Mouse (Mus musculus): ENCODE results near the gene Clmn. TPM values are rescaled to one million over a fixed set of nuclear protein-coding genes. Genes with fewer than 3 reads are reported as not detected.

Gene Clmn
- polyA plus RNA-seq, 1 experiment from 2014 or later: 0.17 TPM

DNA sequence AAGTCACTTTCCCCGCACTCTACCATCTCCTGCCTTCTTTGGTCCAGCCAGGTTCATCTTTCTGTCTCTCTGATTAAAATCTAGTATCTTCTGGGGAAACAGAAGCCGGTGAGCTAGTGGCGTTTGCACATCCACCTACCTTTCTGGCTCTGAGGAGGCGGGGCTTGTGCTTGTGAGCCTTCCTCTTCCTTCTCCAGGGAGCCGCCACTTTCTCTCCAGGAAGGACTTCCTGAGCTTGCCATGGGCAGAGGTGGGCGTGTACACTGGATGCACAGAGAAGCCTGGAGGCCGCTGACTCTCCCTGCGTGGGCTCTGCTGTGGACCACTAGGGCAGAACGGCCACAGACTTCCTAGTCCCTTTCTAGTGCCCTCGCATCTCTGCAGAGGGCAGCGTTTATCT lies 34.3 kb upstream of the Clmn start:
- H3K9ac ChIP-seq: no peak overlapping the region
- no peaks in the 10 kb centered on the region for H3K36me3 ChIP-seq
- H3K4me2 ChIP-seq: no peak overlapping the region
- H3K4me1 ChIP-seq (replicated peaks): 0 out of 2 replicates have a peak, but pooled peaks cover 4% of the 10 kb centered on the region
- H3K4me3 ChIP-seq (replicated peaks): no peak overlapping the region
- no peak overlapping the region for H3K27ac ChIP-seq
- no peak for ATAC-seq (ENCODE audit: low read depth)
- DNase-seq: no peak
- no peaks in the 10 kb centered on the region for H3K27me3 ChIP-seq
- H3K9me3 ChIP-seq (replicated peaks): no peaks in the 10 kb centered on the region
- 40% methylated on average over 11 of the region's 11 CpGs for WGBS (ENCODE audit: insufficient replicate concordance)

DNA sequence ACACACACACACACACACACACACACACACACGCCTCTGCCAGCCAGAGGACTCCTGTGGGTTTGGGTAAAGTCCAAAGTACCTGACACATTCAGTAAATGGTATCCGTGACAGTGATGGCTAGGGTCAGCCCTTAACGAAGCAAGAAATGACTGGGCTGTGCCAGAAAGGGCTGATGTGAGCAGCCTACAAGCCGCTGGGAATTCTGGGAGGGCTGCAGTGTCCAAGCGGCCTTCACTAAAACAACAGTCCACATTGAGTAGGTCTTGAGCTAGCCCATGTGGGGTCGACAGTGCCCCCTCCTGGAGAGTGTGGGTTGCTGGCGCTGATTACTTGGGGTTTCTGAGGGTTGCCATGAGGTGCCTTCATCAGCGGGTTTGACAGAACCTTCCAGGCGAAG lies 33.8 kb upstream of the Clmn start:
- Histone ChIP-seq H3K9ac (no peak overlapping the region), H3K9me3 (replicated peaks) (no peaks in the 10 kb centered on the region), H3K27me3 (no peaks in the 10 kb centered on the region), H3K4me2 (no peak overlapping the region), H3K4me1 (replicated peaks) (0 out of 2 replicates have a peak, but pooled peaks cover 4% of the 10 kb centered on the region), H3K4me3 (replicated peaks) (no peak overlapping the region), H3K36me3 (no peaks in the 10 kb centered on the region), H3K27ac (no peak overlapping the region)
- ATAC-seq (ENCODE audit: low read depth) (0 out of 2 replicates have a peak, but pooled peaks have one; percentile 31), DNase-seq (no peak)
- WGBS (ENCODE audit: insufficient replicate concordance): 62% methylated on average over 9 of the region's 9 CpGs

DNA sequence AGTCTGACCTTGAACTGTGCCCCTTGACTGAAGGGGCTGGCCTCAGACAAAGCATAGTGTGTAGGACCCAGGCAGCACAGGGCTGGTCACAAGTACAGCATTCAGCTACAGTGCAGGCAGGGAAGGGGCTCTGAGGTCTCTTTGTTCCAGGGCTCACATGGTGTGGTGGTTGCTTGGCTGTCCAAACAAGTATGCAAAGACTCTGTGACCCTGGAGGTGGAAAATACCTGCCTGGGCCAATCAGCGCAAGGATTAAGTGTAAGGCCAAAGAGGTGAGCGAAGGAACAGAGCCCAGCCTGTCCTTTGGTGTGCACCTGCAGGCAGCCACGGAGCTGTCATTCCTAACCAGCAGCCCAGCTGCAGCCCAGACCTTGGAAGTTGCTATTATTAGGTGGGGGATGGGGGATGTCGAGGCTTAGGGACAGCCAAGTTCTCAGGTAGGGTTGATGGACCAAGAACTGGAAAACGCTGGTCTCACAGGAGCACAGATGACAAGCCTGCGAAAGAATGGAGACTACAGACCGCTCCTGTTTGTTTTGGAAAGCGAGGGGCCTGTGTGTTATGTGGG lies 32.3 kb upstream of the Clmn start:
- H3K27ac ChIP-seq: no peak overlapping the region
- 53% methylated on average over 8 of the region's 8 CpGs for WGBS (ENCODE audit: insufficient replicate concordance)
- H3K9me3 ChIP-seq (replicated peaks): 0 out of 2 replicates have a peak, but pooled peaks cover 5% of the 10 kb centered on the region
- H3K9ac ChIP-seq: no peak overlapping the region
- 0 out of 2 replicates have a peak, but pooled peaks cover 4% of the 10 kb centered on the region for H3K4me1 ChIP-seq (replicated peaks)
- no peaks in the 10 kb centered on the region for H3K36me3 ChIP-seq
- ATAC-seq (ENCODE audit: low read depth) (no peak), DNase-seq (no peak)
- no peak overlapping the region for H3K4me3 ChIP-seq (replicated peaks)
- H3K27me3 ChIP-seq: no peaks in the 10 kb centered on the region
- H3K4me2 ChIP-seq: no peak overlapping the region

DNA sequence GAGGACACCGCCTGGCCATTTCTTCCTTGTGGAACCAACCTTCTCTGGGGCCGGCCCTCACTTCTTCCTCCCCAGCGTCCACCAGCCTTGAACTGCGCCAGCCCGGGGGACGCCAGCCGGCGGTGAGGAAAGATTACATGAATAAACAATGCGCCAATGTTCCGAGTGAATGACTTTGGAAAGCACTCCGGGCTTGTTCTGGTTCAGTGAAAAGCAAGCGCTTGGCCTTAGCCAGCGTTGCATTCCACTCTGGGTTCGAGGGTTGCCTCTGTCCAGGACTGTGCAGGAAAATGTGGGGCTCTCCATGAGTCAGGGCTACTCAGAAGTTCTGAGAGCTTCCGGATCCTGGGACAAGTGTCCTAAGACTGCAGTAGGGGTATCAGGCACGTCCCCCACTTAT lies 31.8 kb upstream of the Clmn start:
- WGBS (ENCODE audit: insufficient replicate concordance): 62% methylated on average over 16 of the region's 16 CpGs
- ATAC-seq (ENCODE audit: low read depth) (no peak), DNase-seq (no peak)

DNA sequence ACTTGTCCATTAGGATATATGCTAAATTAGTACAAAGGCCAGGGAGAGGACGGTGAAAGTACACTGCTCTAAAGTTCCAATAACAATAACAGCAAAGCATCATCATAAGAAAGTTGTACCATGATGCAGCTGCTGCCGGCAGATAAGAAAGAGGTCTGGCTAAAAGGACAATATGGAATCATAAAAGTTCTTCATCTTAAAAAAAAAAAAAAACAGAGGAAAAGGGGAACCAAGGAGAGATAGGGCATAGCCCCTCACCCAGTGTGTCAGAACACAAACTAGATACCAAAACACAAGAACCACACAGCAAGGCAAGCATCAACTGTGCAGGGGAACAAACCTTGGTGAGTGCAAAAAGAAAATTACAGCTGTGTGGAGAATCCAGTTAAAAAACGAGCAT lies 27.4 kb upstream of the Clmn start:
- H3K27ac ChIP-seq: no peak overlapping the region
- ATAC-seq (ENCODE audit: low read depth) (no peak), DNase-seq (no peak)
- H3K4me3 ChIP-seq (replicated peaks): no peak overlapping the region
- WGBS (ENCODE audit: insufficient replicate concordance): 73% methylated on average over 3 of the region's 3 CpGs
- H3K4me2 ChIP-seq: no peak overlapping the region
- 0 out of 2 replicates have a peak, but pooled peaks cover 5% of the 10 kb centered on the region for H3K9me3 ChIP-seq (replicated peaks)
- H3K4me1 ChIP-seq (replicated peaks): peaks cover 8% of the 10 kb centered on the region
- no peaks in the 10 kb centered on the region for H3K36me3 ChIP-seq
- H3K27me3 ChIP-seq: no peaks in the 10 kb centered on the region
- H3K9ac ChIP-seq: no peak overlapping the region

More for the DNA sequence above, 31.8 kb upstream of the Clmn start:
- no peak overlapping the region for H3K9ac ChIP-seq
- H3K4me3 ChIP-seq (replicated peaks): no peak overlapping the region
- no peak overlapping the region for H3K27ac ChIP-seq
- no peaks in the 10 kb centered on the region for H3K27me3 ChIP-seq
- 0 out of 2 replicates have a peak, but pooled peaks cover 5% of the 10 kb centered on the region for H3K9me3 ChIP-seq (replicated peaks)
- no peaks in the 10 kb centered on the region for H3K36me3 ChIP-seq
- H3K4me1 ChIP-seq (replicated peaks): 0 out of 2 replicates have a peak, but pooled peaks cover 4% of the 10 kb centered on the region
- H3K4me2 ChIP-seq: no peak overlapping the region

DNA sequence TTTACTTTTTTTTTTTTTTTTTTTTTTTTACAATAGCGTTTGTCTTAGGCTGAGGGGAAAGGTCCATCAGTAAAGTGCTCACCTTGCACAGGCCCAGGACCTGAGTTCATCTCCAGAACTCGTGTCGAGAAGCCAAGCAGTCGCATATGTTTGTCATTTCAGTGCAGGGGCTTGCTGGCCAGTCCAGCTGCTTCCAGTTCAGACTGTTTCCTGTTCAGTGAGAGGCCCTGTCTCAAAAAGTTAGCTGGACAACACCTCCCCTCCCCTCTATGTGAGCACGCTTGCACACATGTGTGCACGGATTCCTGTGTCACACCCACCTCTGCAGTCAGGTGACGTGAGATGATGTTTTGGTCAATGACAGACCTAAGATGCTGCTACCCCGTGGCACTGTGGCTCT lies 25.2 kb upstream of the Clmn start:
- 74% methylated on average over 8 of the region's 8 CpGs for WGBS (ENCODE audit: insufficient replicate concordance)
- Histone ChIP-seq H3K9ac (no peak overlapping the region), H3K9me3 (replicated peaks) (0 out of 2 replicates have a peak, but pooled peaks cover 5% of the 10 kb centered on the region), H3K27ac (no peak overlapping the region), H3K4me2 (no peak overlapping the region), H3K36me3 (no peaks in the 10 kb centered on the region), H3K4me3 (replicated peaks) (no peak overlapping the region), H3K4me1 (replicated peaks) (peaks cover 8% of the 10 kb centered on the region), H3K27me3 (no peaks in the 10 kb centered on the region)
- ATAC-seq (ENCODE audit: low read depth) (no peak), DNase-seq (no peak)

DNA sequence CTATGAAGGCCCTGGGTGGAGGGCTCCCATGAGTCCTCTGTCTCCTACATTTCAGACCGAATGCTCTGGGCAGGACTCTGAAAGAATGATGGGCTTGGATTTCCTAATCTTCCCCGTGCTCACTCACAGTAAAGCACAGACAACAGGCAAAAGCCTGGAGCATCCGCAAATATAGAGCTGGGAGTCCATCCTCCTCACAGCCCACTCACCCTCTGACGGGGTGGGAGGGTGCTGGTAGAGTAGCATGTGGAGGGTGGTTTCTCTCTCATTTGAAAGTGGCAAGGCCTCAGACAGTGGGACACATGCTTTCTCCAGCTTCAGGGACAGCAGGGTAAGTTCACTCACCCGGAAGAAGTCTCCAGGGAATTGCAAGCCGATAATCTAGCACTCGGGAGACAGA lies 21.2 kb upstream of the Clmn start:
- H3K9me3 ChIP-seq (replicated peaks): no peaks in the 10 kb centered on the region
- no peaks in the 10 kb centered on the region for H3K27me3 ChIP-seq
- H3K4me3 ChIP-seq (replicated peaks): no peak overlapping the region
- no peak for DNase-seq
- H3K4me2 ChIP-seq: no peak overlapping the region
- 76% methylated on average over 7 of the region's 7 CpGs for WGBS (ENCODE audit: insufficient replicate concordance)
- peaks cover 8% of the 10 kb centered on the region for H3K4me1 ChIP-seq (replicated peaks)
- H3K36me3 ChIP-seq: no peaks in the 10 kb centered on the region
- H3K27ac ChIP-seq: no peak overlapping the region
- ATAC-seq (ENCODE audit: low read depth): no peak
- H3K9ac ChIP-seq: no peak overlapping the region

DNA sequence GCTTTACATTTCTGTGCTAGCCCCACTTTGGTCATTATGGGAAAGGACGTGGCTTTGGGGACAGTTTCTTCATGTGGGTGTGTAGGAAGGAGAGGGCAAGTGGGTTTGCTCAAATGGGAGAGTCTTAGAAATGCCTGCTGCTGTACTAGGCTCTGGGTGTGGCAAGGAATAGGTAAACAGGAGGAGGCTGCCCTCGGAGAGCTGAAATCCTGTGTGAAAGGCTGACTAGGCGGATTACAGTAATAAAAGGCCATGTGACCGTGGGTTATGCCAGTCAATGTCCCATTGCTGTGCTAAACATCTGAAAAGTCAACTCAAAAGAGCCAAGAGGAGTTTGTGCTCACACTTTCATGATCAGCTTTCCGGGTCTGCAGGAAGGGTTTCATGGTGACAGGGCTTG lies 17.7 kb upstream of the Clmn start:
- no peak overlapping the region for H3K4me2 ChIP-seq
- no peak for ATAC-seq (ENCODE audit: low read depth)
- no peaks in the 10 kb centered on the region for H3K9me3 ChIP-seq (replicated peaks)
- no peaks in the 10 kb centered on the region for H3K27me3 ChIP-seq
- H3K4me1 ChIP-seq (replicated peaks): no peaks in the 10 kb centered on the region
- no peaks in the 10 kb centered on the region for H3K36me3 ChIP-seq
- no peak overlapping the region for H3K4me3 ChIP-seq (replicated peaks)
- no peak for DNase-seq
- WGBS (ENCODE audit: insufficient replicate concordance): 43% methylated on average over 5 of the region's 5 CpGs
- H3K27ac ChIP-seq: no peak overlapping the region
- H3K9ac ChIP-seq: no peak overlapping the region

DNA sequence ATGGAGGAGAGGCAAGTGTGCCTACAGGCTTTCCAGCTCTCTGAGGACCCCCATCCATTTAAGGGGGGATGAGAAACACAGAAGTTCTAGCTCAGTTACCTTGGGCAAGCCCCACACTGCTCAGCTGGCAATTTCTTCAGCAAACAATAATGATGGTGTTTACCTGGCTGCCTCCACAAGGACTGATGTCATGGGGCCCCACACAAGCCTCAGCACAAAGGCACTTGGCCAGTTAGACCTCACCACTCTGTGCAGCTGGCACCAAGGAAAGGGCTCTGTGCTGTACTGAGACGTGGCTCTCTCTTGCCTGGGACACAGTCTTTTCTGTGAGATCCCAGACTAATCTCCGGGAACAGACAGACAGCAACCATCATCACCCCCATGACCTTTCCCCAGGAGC lies 17.2 kb upstream of the Clmn start:
- no peaks in the 10 kb centered on the region for H3K9me3 ChIP-seq (replicated peaks)
- H3K27ac ChIP-seq: no peak overlapping the region
- DNase-seq (no peak), ATAC-seq (ENCODE audit: low read depth) (no peak)
- no peaks in the 10 kb centered on the region for H3K27me3 ChIP-seq
- WGBS (ENCODE audit: insufficient replicate concordance): 39% methylated on average over 2 of the region's 2 CpGs
- H3K4me1 ChIP-seq (replicated peaks): no peaks in the 10 kb centered on the region
- no peak overlapping the region for H3K4me3 ChIP-seq (replicated peaks)
- H3K9ac ChIP-seq: no peak overlapping the region
- no peaks in the 10 kb centered on the region for H3K36me3 ChIP-seq
- H3K4me2 ChIP-seq: no peak overlapping the region

DNA sequence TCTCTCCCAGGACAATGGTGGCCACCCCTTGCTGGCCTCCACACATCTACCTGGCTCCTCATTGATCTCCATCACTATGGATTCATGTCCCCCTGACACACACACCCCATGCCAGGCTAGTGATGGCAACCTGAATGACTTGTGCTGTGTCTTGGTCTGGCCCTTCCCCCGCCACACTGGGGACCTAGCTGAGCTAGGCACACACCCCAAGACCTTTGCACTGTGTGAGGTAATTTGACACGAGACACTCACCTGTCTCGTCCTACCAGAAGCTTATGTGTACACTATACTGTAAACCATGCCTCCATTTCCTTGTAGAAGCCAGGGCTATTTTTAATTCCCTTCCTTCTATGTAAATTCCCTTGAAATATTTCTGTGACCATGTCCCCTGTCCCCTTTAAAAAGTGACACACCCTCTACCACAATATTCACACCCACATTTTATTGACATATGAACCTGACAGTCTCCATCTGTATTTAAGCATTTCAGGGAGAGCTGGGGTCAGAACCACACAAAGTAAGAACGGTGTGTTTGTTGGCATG lies 16.7 kb upstream of the Clmn start:
- Histone ChIP-seq H3K9me3 (replicated peaks) (no peaks in the 10 kb centered on the region), H3K4me1 (replicated peaks) (no peaks in the 10 kb centered on the region), H3K4me3 (replicated peaks) (no peak overlapping the region), H3K9ac (no peak overlapping the region), H3K4me2 (no peak overlapping the region), H3K27me3 (no peaks in the 10 kb centered on the region), H3K27ac (no peak overlapping the region), H3K36me3 (no peaks in the 10 kb centered on the region)
- ATAC-seq (ENCODE audit: low read depth) (no peak), DNase-seq (no peak)
- WGBS (ENCODE audit: insufficient replicate concordance): 52% methylated on average over 4 of the region's 4 CpGs

DNA sequence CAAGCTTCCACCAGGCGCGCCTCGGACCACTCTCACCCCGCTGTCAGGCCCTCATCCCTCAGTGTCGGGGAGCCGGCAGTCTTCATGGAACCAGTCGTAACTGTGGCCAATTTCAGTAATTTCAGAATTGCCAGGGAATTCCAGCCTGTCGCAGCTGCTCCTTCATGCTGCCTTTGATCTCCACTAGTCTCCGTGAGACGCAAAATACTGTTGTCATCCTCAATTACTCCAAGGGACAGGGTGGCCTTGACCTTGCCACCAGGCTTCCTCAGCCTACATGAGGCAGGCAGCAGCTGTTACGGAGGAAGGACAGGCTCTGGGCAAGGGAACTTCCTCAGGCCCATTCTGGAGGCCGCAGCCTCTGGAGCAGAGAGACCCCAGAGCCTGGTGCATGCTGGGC lies 15.5 kb upstream of the Clmn start:
- ATAC-seq (ENCODE audit: low read depth) (no peak), DNase-seq (no peak)
- WGBS (ENCODE audit: insufficient replicate concordance): 80% methylated on average over 12 of the region's 12 CpGs
- no peaks in the 10 kb centered on the region for H3K27me3 ChIP-seq
- no peaks in the 10 kb centered on the region for H3K4me1 ChIP-seq (replicated peaks)
- H3K36me3 ChIP-seq: no peaks in the 10 kb centered on the region
- H3K4me2 ChIP-seq: no peak overlapping the region
- H3K9ac ChIP-seq: no peak overlapping the region
- H3K4me3 ChIP-seq (replicated peaks): no peak overlapping the region
- H3K9me3 ChIP-seq (replicated peaks): no peaks in the 10 kb centered on the region
- H3K27ac ChIP-seq: no peak overlapping the region

DNA sequence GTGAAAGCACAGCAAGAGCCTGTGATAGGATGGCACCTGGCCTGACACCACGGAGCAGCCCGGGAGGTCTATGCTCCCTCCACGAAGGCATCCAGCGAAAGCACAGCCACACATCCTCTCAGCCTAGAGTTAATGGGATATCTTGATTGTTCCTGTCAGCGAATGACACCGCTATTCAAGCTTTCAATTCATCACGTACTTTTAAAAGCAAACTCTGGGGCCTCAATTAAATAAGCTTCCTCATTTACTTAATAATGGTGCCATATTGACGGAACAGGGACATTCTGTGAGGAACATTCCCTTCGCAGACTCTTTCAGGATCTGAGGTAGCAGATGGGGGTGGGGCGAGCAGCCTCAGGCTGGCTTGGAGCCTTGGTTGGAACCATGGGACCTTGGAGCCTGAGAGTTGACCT lies 14.7 kb upstream of the Clmn start:
- no peaks in the 10 kb centered on the region for H3K27me3 ChIP-seq
- H3K9me3 ChIP-seq (replicated peaks): no peaks in the 10 kb centered on the region
- no peak overlapping the region for H3K4me2 ChIP-seq
- H3K4me3 ChIP-seq (replicated peaks): no peak overlapping the region
- DNase-seq (no peak), ATAC-seq (ENCODE audit: low read depth) (no peak)
- WGBS (ENCODE audit: insufficient replicate concordance): 57% methylated on average over 10 of the region's 10 CpGs
- H3K9ac ChIP-seq: no peak overlapping the region
- no peak overlapping the region for H3K27ac ChIP-seq
- H3K36me3 ChIP-seq: no peaks in the 10 kb centered on the region
- no peaks in the 10 kb centered on the region for H3K4me1 ChIP-seq (replicated peaks)

Measured in liver, embryonic 13.5 days (tissue).